Mouse (Mus musculus) forebrain, embryonic 11.5 days (tissue): Measurements from ENCODE around the gene Pram1. TPM values are rescaled to one million over a fixed set of nuclear protein-coding genes. Genes with fewer than 3 reads are reported as not detected.
A peak's percentile ranks its signal among the peaks of the same experiment; 100 is the strongest.

Source experiments
- ATAC-seq: fragments of 200-750 bp; cut with Nextera tagmentation; replicated peaks from 2 replicates; pipeline ENCODE4 v1.8.0; 2017; ENCODE audit warnings: moderate TSS enrichment; ENCODE audit not compliant: low FRiP score
- DNase-seq: peaks from one replicate; pipeline ENCODE4 v3.0.0-alpha.2; 2017; ENCODE audit warnings: low spot score
- H3K27ac ChIP-seq: fragments of 300-500 bp; sonication (generic); 2 replicates; pipeline ENCODE4 v1.5.1; 2014; ENCODE audit warnings: low read depth, low read length
- H3K27me3 ChIP-seq: fragments of 300-500 bp; sonication (generic); 2 replicates; pipeline ENCODE4 v1.6.1; 2014; ENCODE audit warnings: mild to moderate bottlenecking, low read length, mixed read lengths; ENCODE audit not compliant: control insufficient read depth, insufficient read depth
- H3K36me3 ChIP-seq: fragments of 300-500 bp; sonication (generic); 2 replicates; pipeline ENCODE4 v1.6.1; 2014; ENCODE audit warnings: mild to moderate bottlenecking, low read length, moderate library complexity, mixed read lengths; ENCODE audit not compliant: control insufficient read depth, insufficient read depth
- H3K4me1 ChIP-seq: fragments of 300-500 bp; sonication (generic); replicated peaks from 2 replicates; pipeline ENCODE4 v1.6.1; 2014; ENCODE audit warnings: low read length, mixed read lengths; ENCODE audit not compliant: control insufficient read depth, insufficient read depth
- H3K4me2 ChIP-seq: fragments of 300-500 bp; sonication (generic); 2 replicates; pipeline ENCODE4 v1.6.1; 2014; ENCODE audit warnings: low read depth, mild to moderate bottlenecking, low read length, moderate library complexity, mixed read lengths; ENCODE audit not compliant: severe bottlenecking
- H3K4me3 ChIP-seq: fragments of 300-500 bp; sonication (generic); 2 replicates; pipeline ENCODE4 v1.5.1; 2014; ENCODE audit warnings: low read depth, low read length
- H3K9ac ChIP-seq: fragments of 300-500 bp; sonication (generic); 2 replicates; pipeline ENCODE4 v1.6.1; 2014; ENCODE audit warnings: low read length
- H3K9me3 ChIP-seq: fragments of 300-500 bp; sonication (generic); 2 replicates; pipeline ENCODE4 v1.6.1; 2016; ENCODE audit warnings: low read length, mixed read lengths; ENCODE audit not compliant: control insufficient read depth
- WGBS: fragments of 180-500 bp; shearing (Covaris S2); extraction: QIAGEN DNeasy Blood & Tissue Kit; methylation state at CpG from one replicate; pipeline ENCODE4 v1.1.7; 2014; 5-methylcytosine and 5-hydroxymethylcytosine counted together
- polyA plus RNA-seq: library from polyadenylated mRNA; unstranded; fragments of >200 nt; fragmentation: Nextera tagmentation; extraction: Ambion mirVana; gene quantifications from 2 replicates; pipeline ENCODE4 v1.2.1, GENCODE M21; 2014

Pram1 gene
- polyA plus RNA-seq, 1 experiment from 2014 or later = 1.2 TPM

DNA sequence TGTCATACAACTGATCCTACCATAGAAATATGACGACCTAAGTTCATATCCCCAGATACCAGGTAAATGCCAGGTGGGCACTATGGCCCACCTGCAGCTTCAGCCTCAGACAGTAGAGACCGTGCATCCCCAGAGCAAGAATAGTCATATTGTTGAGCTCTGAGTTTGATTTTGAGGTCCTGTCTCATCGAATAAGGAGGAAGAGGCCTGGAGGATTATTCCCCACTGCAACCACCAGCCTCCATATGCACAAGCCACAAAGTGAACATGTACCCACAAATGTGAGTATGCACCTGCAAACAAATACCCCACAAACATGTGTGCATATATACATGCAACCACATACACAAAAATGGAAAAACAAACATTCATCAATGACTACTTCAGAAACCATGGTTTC is 10.6 kb upstream of the Pram1 start:
- no peak overlapping the region for H3K27ac ChIP-seq
- H3K27me3 ChIP-seq = no peaks in the 10 kb centered on the region
- DNase-seq = no peak
- H3K9ac ChIP-seq = no peak overlapping the region
- H3K4me2 ChIP-seq = no peak overlapping the region
- H3K9me3 ChIP-seq = no peaks in the 10 kb centered on the region
- 94% methylated on average over 3 of the region's 3 CpGs for WGBS
- no peaks in the 10 kb centered on the region for H3K36me3 ChIP-seq
- H3K4me3 ChIP-seq = no peak overlapping the region
- no peak for ATAC-seq
- peaks cover 2% of the 10 kb centered on the region; the same call in 1 of the 2 replicates for H3K4me1 ChIP-seq

DNA sequence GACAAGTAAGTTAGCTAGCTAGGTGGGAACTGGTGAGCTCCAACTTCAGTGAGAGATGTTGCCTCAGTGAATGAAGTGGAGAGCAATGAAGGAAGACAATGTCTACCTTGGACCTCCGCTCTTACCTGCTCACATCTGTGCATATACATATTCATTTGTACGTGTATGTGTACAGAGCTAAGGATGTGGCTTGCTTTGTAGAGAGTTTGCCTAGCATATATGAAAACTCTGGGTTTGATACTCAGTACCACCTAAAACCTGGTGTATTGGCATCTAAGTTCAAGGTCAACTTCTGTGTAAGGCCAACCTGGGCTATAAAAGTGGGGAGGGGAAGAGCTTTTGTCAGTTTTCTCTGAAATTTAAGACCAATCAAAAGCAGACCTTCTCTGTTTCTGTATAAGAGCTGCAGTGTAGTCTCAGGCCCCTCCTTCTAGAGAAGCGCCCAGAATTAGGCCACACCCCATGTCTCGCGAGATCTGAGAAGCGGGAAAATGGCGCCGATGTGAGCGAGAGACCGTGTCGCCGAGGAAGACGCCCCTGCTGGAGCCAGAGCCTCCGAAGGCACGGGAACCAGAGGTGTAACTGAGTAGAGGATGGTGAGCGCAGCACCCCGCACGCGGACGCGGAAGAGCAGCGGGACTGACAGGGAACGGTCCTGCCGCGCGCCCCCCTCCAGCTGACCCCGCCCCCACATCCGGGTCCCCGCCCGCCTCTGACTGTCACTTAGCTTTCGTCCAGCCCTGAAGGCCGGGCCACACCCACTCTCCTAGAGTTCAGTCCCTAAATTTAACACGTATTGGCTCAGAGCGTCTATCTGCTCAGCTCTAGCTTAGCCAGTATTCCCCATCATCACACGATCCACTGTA is 9.0 kb upstream of the Pram1 start, which contains the start of gene Zfp414:
Zfp414 (plus strand) TSS at position 470 of the 866 bp plus-strand sequence.
- Histone ChIP-seq H3K4me2 (peak within 1 kb of the TSS; percentile 89), H3K4me3 (peak within 1 kb of the TSS; percentile 66), H3K27ac (peak within 1 kb of the TSS; percentile 94), H3K27me3 (no peaks in the 10 kb centered on the region), H3K36me3 (no peaks in the 10 kb centered on the region), H3K4me1 (peaks cover 2% of the 10 kb centered on the region; the same call in 1 of the 2 replicates), H3K9me3 (no peaks in the 10 kb centered on the region), H3K9ac (peak within 1 kb of the TSS; percentile 87)
- WGBS = 4% methylated on average over 32 of the region's 35 CpGs
- peak; percentile 93 for DNase-seq
- peak; percentile 94 for ATAC-seq

DNA sequence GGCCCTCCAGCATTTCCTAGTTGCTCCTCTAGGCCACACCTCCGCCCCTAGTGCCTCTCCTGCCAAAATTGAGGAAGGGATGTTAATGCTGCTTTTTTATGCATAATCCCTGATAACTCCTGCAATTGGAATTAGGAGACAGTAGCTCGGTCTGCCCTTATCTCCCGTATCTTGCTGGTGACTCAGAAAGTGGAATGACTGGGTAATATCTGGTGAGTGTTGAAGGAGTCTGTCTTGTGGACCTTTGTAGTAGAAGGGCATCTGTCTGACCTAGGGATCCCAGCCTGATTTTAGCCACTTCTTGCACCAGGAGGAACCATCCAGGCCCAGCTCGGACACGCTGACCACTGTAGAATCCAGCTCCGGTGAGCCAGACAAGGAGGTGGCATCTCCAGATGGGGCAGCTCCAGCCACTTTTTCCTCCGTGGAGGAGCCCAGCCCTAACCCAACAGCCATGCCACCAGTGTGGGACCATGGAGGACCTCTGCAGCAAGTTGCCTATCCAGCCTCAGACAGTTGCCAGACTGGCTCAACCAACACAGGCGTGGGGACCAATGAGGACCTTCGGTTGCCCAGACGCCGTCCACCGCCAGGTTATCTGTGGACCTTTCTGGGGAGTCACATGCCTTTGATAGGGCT is 8.2 kb upstream of the Pram1 start:
- peaks cover 2% of the 10 kb centered on the region; the same call in 1 of the 2 replicates for H3K4me1 ChIP-seq
- WGBS = 74% methylated on average over 12 of the region's 12 CpGs
- no peaks in the 10 kb centered on the region for H3K9me3 ChIP-seq
- no peaks in the 10 kb centered on the region for H3K36me3 ChIP-seq
- peak overlapping the region; percentile 66 for H3K4me3 ChIP-seq
- H3K9ac ChIP-seq = peak overlapping the region; percentile 87
- peak overlapping the region; percentile 89 for H3K4me2 ChIP-seq
- ATAC-seq (peak; percentile 37), DNase-seq (peak; percentile 53)
- H3K27ac ChIP-seq = peak overlapping the region; percentile 94; the same call in 1 of the 2 replicates
- H3K27me3 ChIP-seq = no peaks in the 10 kb centered on the region

DNA sequence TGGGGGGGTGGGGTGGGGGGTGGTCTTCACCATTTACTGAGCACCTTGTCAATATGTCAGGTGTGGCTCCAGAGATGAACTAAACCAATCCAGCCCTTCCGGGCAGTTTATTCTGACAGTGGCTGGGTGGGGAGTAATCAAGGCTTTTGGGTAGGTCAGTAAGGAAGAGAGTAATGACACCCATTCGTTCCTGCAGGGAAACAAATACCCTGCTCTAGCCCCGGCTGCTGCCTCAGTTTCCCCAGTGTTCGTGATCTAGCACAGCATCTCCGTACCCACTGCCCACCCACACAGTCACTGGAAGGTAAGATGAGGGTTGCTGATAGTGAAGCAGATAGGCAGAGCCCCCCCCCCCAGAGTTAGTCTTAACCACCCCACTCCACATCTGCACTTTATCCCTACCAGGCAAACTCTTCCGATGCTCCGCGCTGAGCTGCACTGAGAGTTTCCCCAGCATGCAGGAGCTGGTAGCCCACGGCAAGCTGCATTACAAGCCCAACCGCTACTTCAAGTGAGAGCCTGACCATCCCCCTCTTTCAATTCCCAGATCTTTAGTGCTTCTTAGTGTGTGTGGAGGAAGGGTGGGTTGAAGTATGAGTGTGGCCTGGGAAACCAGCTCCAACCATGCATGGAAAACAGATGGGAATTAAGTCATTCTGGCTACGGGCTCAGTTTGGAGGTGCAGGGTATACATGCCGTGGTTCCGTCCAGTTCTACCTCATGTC is 7.5 kb upstream of the Pram1 start:
- H3K27me3 ChIP-seq = no peaks in the 10 kb centered on the region
- no peak for DNase-seq
- no peaks in the 10 kb centered on the region for H3K36me3 ChIP-seq
- ATAC-seq = no peak
- H3K4me3 ChIP-seq = no peak overlapping the region
- no peak overlapping the region for H3K4me2 ChIP-seq
- H3K27ac ChIP-seq = no peak overlapping the region
- 86% methylated on average over 13 of the region's 13 CpGs for WGBS
- H3K9ac ChIP-seq = no peak overlapping the region
- H3K9me3 ChIP-seq = no peaks in the 10 kb centered on the region
- H3K4me1 ChIP-seq = peaks cover 2% of the 10 kb centered on the region; the same call in 1 of the 2 replicates

DNA sequence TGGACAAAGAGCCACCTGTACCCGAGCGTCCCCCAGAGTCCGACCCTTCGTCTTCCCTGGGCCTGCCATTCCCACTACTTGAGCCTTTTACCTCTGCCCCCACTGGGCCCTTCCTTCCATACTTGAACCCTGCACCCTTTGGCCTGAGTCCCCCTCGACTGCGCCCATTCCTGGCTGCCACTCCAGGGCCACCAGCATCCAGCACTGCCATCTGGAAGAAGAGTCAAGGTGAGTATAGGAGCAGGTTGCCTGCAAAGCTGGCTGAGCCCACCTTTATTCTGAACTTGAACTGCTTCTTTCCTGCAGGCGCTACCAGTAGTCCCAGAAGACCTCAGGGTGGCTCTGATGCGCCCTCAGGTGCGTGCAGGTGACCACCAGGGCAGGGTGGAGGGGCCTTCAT is 6.6 kb upstream of the Pram1 start:
- H3K4me3 ChIP-seq = no peak overlapping the region
- H3K27ac ChIP-seq = no peak overlapping the region
- H3K4me2 ChIP-seq = no peak overlapping the region
- no peaks in the 10 kb centered on the region for H3K9me3 ChIP-seq
- DNase-seq = no peak
- WGBS = 93% methylated on average over 9 of the region's 9 CpGs
- no peaks in the 10 kb centered on the region for H3K27me3 ChIP-seq
- H3K4me1 ChIP-seq = peaks cover 2% of the 10 kb centered on the region; the same call in 1 of the 2 replicates
- no peak overlapping the region for H3K9ac ChIP-seq
- no peaks in the 10 kb centered on the region for H3K36me3 ChIP-seq
- no peak for ATAC-seq

DNA sequence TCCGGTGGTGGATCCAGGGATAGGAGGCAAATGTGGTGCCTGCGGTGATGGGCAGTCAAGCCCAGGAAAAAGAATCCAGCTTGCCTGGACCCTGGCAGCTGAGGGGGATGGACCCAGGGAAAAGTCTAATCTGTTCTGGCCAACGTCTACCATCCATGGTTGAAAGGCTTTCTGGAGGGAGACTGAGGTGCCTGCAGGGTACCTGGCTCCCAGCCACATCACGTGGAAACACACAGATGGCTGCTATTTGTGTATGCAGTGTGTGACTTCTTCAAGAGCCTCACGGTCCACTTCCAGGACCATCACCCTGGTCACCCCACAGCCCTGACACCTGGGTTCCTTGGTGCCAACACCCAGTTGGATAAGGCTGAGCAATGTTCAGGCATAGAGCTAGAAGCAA is 6.1 kb upstream of the Pram1 start:
- H3K4me1 ChIP-seq = peaks cover 2% of the 10 kb centered on the region; the same call in 1 of the 2 replicates
- H3K27ac ChIP-seq = no peak overlapping the region
- WGBS = 94% methylated on average over 5 of the region's 5 CpGs
- ATAC-seq (no peak), DNase-seq (no peak)
- H3K36me3 ChIP-seq = no peaks in the 10 kb centered on the region
- H3K9me3 ChIP-seq = no peaks in the 10 kb centered on the region
- no peak overlapping the region for H3K4me3 ChIP-seq
- H3K27me3 ChIP-seq = no peaks in the 10 kb centered on the region
- no peak overlapping the region for H3K9ac ChIP-seq
- no peak overlapping the region for H3K4me2 ChIP-seq

DNA sequence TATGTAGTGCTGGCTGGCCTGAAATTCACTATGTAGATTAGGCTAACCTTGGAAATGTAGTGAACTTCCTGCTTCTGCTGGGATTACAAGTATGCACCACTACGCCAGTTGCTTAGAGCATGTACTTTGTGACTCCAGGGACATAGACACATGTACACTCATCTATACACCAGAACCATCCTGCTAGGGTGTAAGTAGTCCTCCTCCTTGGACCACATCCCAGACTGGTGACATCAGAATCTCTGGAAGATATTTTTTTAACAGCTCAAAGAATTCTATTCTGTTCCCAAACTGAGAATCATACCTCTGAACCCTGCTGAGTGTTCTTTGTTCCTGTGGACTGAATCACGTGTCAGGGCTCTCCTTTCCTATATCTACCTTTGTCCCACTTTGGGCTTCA is 818 bp upstream of the Pram1 start:
- no peak overlapping the region for H3K4me3 ChIP-seq
- no peak overlapping the region for H3K27ac ChIP-seq
- H3K9me3 ChIP-seq = no peaks in the 10 kb centered on the region
- 88% methylated on average over 2 of the region's 2 CpGs for WGBS
- ATAC-seq (no peak), DNase-seq (no peak)
- no peaks in the 10 kb centered on the region for H3K36me3 ChIP-seq
- H3K27me3 ChIP-seq = no peaks in the 10 kb centered on the region
- H3K4me2 ChIP-seq = no peak overlapping the region
- H3K4me1 ChIP-seq = no peaks in the 10 kb centered on the region
- H3K9ac ChIP-seq = no peak overlapping the region

DNA sequence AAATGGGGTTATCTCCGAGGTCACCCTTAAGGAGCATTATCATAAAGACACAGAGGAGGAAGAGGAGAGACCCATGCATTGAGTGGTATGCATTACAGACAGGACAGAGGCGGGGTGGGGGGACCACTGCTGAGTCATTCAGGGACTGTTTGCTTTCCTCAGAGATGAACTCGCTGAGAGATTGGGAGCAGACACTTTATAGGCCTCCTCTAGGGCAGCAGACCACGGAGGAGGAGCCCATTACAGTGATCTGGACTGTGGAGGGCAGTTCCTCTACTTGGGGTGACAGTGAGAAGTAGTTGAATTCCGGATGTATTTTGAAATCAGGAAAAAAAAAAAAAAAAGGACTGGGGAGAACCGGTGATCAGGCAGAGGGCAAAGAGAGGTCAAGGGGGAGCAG is 1.9 kb downstream of the Pram1 start:
- ATAC-seq = no peak

More for the DNA sequence above, 1.9 kb downstream of the Pram1 start:
- no peak overlapping the region for H3K4me2 ChIP-seq
- DNase-seq = no peak
- 73% methylated on average over 6 of the region's 6 CpGs for WGBS
- no peaks in the 10 kb centered on the region for H3K4me1 ChIP-seq
- H3K36me3 ChIP-seq = peaks cover 5% of the 10 kb centered on the region; the same call in 1 of the 2 replicates
- no peaks in the 10 kb centered on the region for H3K27me3 ChIP-seq
- H3K9ac ChIP-seq = no peak overlapping the region
- H3K4me3 ChIP-seq = no peak overlapping the region
- H3K27ac ChIP-seq = no peak overlapping the region
- no peaks in the 10 kb centered on the region for H3K9me3 ChIP-seq
